ENCODE assay signal across 9 mouse cellular contexts in genomic region chr4:106559343-106560212, GRCm38 (mm10). TPM values are rescaled to one million over a fixed set of nuclear protein-coding genes. Genes with fewer than 3 reads are reported as not detected.
DNase-seq lines count a peak whose midpoint lies in the region; ATAC-seq and TF ChIP-seq lines count a peak whose summit lies in the region.
"Had no signal": no experiment of that assay in that cellular context is flagged by ENCODE, and none has a peak within 500 bp of the region (broad histone marks: within the 10 kb centered on the region; RNA-seq: fewer than 3 reads in every experiment).

No protein-coding gene starts in this region.

- H3K9ac ChIP-seq in heart, embryonic 12.5 days: peak overlapping the region; percentile 66
- no peak overlapping the region for H3K9ac ChIP-seq in embryonic facial prominence, embryonic 12.5 days
- no peak overlapping the region; the same call in 1 of the 2 replicates for H3K9ac ChIP-seq in intestine, embryonic 16.5 days (ENCODE audit: low read depth, low read length)
- peak overlapping the region; percentile 41 for H3K9ac ChIP-seq in midbrain, embryonic 15.5 days

- H3K27ac ChIP-seq in heart, embryonic 12.5 days (ENCODE audit: poor library complexity, severe bottlenecking): no peak overlapping the region
- no peak overlapping the region for H3K27ac ChIP-seq in embryonic facial prominence, embryonic 12.5 days
- H3K27ac ChIP-seq in intestine, embryonic 16.5 days (ENCODE audit: low read length): peak overlapping the region; percentile 92
- H3K27ac ChIP-seq in midbrain, embryonic 15.5 days: peak overlapping the region; percentile 90
- no peak overlapping the region for H3K27ac ChIP-seq in left cerebral cortex, adult 2 months
- H3K27ac ChIP-seq: heart, adult 2 months had no signal

- H3K4me3 ChIP-seq in heart, embryonic 12.5 days: peak overlapping the region; percentile 81
- H3K4me3 ChIP-seq in embryonic facial prominence, embryonic 12.5 days: peak overlapping the region; percentile 94
- no peak overlapping the region for H3K4me3 ChIP-seq in intestine, embryonic 16.5 days (ENCODE audit: low read length)
- H3K4me3 ChIP-seq in midbrain, embryonic 15.5 days: peak overlapping the region; percentile 94
- H3K4me3 ChIP-seq in left cerebral cortex, adult 2 months: no peak overlapping the region

- peak overlapping the region; percentile 93 for H3K4me2 ChIP-seq in heart, embryonic 12.5 days
- H3K4me2 ChIP-seq in embryonic facial prominence, embryonic 12.5 days (replicated peaks): peak overlapping the region; percentile 61
- peak overlapping the region; percentile 93 for H3K4me2 ChIP-seq in intestine, embryonic 16.5 days (ENCODE audit: low read depth, low read length)
- peak overlapping the region; percentile 84 for H3K4me2 ChIP-seq in midbrain, embryonic 15.5 days

- no peaks in the 10 kb centered on the region for H3K9me3 ChIP-seq in heart, embryonic 12.5 days (replicated peaks)
- H3K9me3 ChIP-seq in embryonic facial prominence, embryonic 12.5 days: no peaks in the 10 kb centered on the region
- no peaks in the 10 kb centered on the region for H3K9me3 ChIP-seq in intestine, embryonic 16.5 days (ENCODE audit: control insufficient read depth, low read length)
- no peaks in the 10 kb centered on the region for H3K9me3 ChIP-seq in midbrain, embryonic 15.5 days

- WGBS in heart, embryonic 12.5 days: 29% methylated on average over 13 of the region's 13 CpGs
- WGBS in embryonic facial prominence, embryonic 12.5 days: 29% methylated on average over 13 of the region's 13 CpGs
- WGBS in intestine, embryonic 16.5 days: 26% methylated on average over 13 of the region's 13 CpGs
- 31% methylated on average over 13 of the region's 13 CpGs for WGBS in midbrain, embryonic 15.5 days

- peaks cover 9% of the 10 kb centered on the region for H3K36me3 ChIP-seq in heart, embryonic 12.5 days
- H3K36me3 ChIP-seq in embryonic facial prominence, embryonic 12.5 days: peaks cover 8% of the 10 kb centered on the region
- no peaks in the 10 kb centered on the region; the same call in none of the 2 replicates for H3K36me3 ChIP-seq in intestine, embryonic 16.5 days (ENCODE audit: control insufficient read depth, insufficient read depth, low read length)
- H3K36me3 ChIP-seq in midbrain, embryonic 15.5 days (replicated peaks): no peaks in the 10 kb centered on the region; the same call in 1 of the 2 replicates

- TF ChIP-seq CTCF in left cerebral cortex, adult 2 months (IDR thresholded peaks at IDR 0.05): no peak

- no peak for DNase-seq in heart, postnatal 4 days
- no peak for DNase-seq in spleen, postnatal 10 days (ENCODE audit: low spot score in 2 of 2)
- no peak for DNase-seq in left cerebral cortex, adult 2 months (ENCODE audit: extremely low spot score in 1 of 2, low spot score in 2 of 2)

- ATAC-seq in heart, embryonic 12.5 days (ENCODE audit: insufficient number of reproducible peaks, low FRiP score): no peak
- no peak for ATAC-seq in embryonic facial prominence, embryonic 12.5 days (ENCODE audit: insufficient number of reproducible peaks, insufficient read depth, low FRiP score, low TSS enrichment)
- ATAC-seq in intestine, embryonic 16.5 days: 0 out of 2 replicates have a peak, but pooled peaks have one; percentile 4
- ATAC-seq in midbrain, embryonic 15.5 days (replicated peaks): no peak
- no peak for ATAC-seq in erythroid progenitor cell, adult 5-6 weeks (replicated peaks; ENCODE audit: low FRiP score, poor library complexity, severe bottlenecking)

- intact Hi-C loops in left cerebral cortex, adult 2 months (cut with DNase I): no loop called here

- no peaks in the 10 kb centered on the region; the same call in 1 of the 2 replicates for H3K27me3 ChIP-seq in heart, embryonic 12.5 days (replicated peaks)
- H3K27me3 ChIP-seq in embryonic facial prominence, embryonic 12.5 days: no peaks in the 10 kb centered on the region
- no peaks in the 10 kb centered on the region for H3K27me3 ChIP-seq in intestine, embryonic 16.5 days (replicated peaks; ENCODE audit: control insufficient read depth, insufficient read depth, low read length)
- no peaks in the 10 kb centered on the region for H3K27me3 ChIP-seq in midbrain, embryonic 15.5 days (replicated peaks)

- peaks cover 36% of the 10 kb centered on the region for H3K4me1 ChIP-seq in heart, embryonic 12.5 days (replicated peaks)
- peaks cover 31% of the 10 kb centered on the region for H3K4me1 ChIP-seq in embryonic facial prominence, embryonic 12.5 days
- H3K4me1 ChIP-seq in intestine, embryonic 16.5 days (ENCODE audit: control insufficient read depth, insufficient read depth, low read length): peaks cover 28% of the 10 kb centered on the region
- H3K4me1 ChIP-seq in midbrain, embryonic 15.5 days: peaks cover 41% of the 10 kb centered on the region

RNA-seq across cellular contexts. Expression of gene Dhcr24, which starts 1.3 kb away (rescaled TPM):
- polyA plus RNA-seq in heart, embryonic 12.5 days (2016; fragmentation: Nextera tagmentation; extraction: Ambion mirVana): 3.9 and 4.7 TPM in 2 replicates
- 10 to 100 TPM; 31.9 to 34.3 TPM for total RNA-seq in heart, postnatal 4 days (2021)
- 5.5 and 6.0 TPM in 2 replicates for polyA plus RNA-seq in embryonic facial prominence, embryonic 12.5 days (2016; fragmentation: Nextera tagmentation; extraction: Ambion mirVana)
- polyA plus RNA-seq in intestine, embryonic 16.5 days (2015; fragmentation: Nextera tagmentation; extraction: Ambion mirVana): 5.5 and 6.4 TPM in 2 replicates
- polyA plus RNA-seq in midbrain, embryonic 15.5 days (2015; fragmentation: Nextera tagmentation; extraction: Ambion mirVana): 6.0 and 6.2 TPM in 2 replicates
- 2.2 and 6.7 TPM in 2 replicates for total RNA-seq in erythroid progenitor cell, adult 5-6 weeks (2015; ENCODE audit: low replicate concordance)
- 1.9 and 3.1 TPM in 2 replicates for total RNA-seq in erythroid progenitor cell, adult 5-6 weeks (2017; ENCODE audit: low replicate concordance)
- total RNA-seq in left cerebral cortex, adult 2 months (2021): 10 to 100 TPM; 85.5 to 87.4 TPM

RNA-seq across cellular contexts. Expression of gene Lexm, which starts 57.5 kb away (rescaled TPM):
- 0.50 and 1.5 TPM in 2 replicates for polyA plus RNA-seq in heart, embryonic 12.5 days (2016; fragmentation: Nextera tagmentation; extraction: Ambion mirVana)
- total RNA-seq in heart, postnatal 4 days (2021): not detected
- polyA plus RNA-seq in embryonic facial prominence, embryonic 12.5 days (2016; fragmentation: Nextera tagmentation; extraction: Ambion mirVana): 0.40 and 0.76 TPM in 2 replicates
- not detected in 2 replicates for polyA plus RNA-seq in intestine, embryonic 16.5 days (2015; fragmentation: Nextera tagmentation; extraction: Ambion mirVana)
- not detected in 2 replicates for polyA plus RNA-seq in midbrain, embryonic 15.5 days (2015; fragmentation: Nextera tagmentation; extraction: Ambion mirVana)
- total RNA-seq in erythroid progenitor cell, adult 5-6 weeks (2015; ENCODE audit: low replicate concordance): not detected in 2 replicates
- not detected in 2 replicates for total RNA-seq in erythroid progenitor cell, adult 5-6 weeks (2017; ENCODE audit: low replicate concordance)
- total RNA-seq in left cerebral cortex, adult 2 months (2021): under 1 TPM in 1 of 2 experiments, not detected in 1; 0.21 TPM
- total RNA-seq: heart, adult 2 months had no signal
- polyA plus RNA-seq: heart, adult 2 months had no signal

Comparison
In these comparisons a context has a peak if more than half of its experiments do, and no peak if none do; other contexts are left out.
1. H3K27ac ChIP-seq: peak in intestine, embryonic 16.5 days (single experiment) and midbrain, embryonic 15.5 days (single experiment); none in heart, embryonic 12.5 days (single experiment), embryonic facial prominence, embryonic 12.5 days (single experiment) and left cerebral cortex, adult 2 months (single experiment).
2. H3K4me3 ChIP-seq: peak in heart, embryonic 12.5 days (single experiment), embryonic facial prominence, embryonic 12.5 days (single experiment) and midbrain, embryonic 15.5 days (single experiment); none in intestine, embryonic 16.5 days (single experiment) and left cerebral cortex, adult 2 months (single experiment).
3. H3K9ac ChIP-seq: peak in heart, embryonic 12.5 days (single experiment) and midbrain, embryonic 15.5 days (single experiment); none in embryonic facial prominence, embryonic 12.5 days (single experiment) and intestine, embryonic 16.5 days (single experiment).
4. Peak in every context shown above with its lines, with median percentiles within 50 percentile points of each other: H3K4me2 ChIP-seq.